Mouse (Mus musculus): Measurements from ENCODE around the gene Dnah7a. TPM values are rescaled to one million over a fixed set of nuclear protein-coding genes. Genes with fewer than 3 reads are reported as not detected.
"Not testable (repeated sequence)": the region's sequence is repeated elsewhere in the genome, so short reads cannot be mapped to it uniquely, and the experiment has no call there.

The Dnah7a gene
- polyA plus RNA-seq (2015; fragmentation: Nextera tagmentation; extraction: Ambion mirVana), result not detected in 2 replicates

DNA sequence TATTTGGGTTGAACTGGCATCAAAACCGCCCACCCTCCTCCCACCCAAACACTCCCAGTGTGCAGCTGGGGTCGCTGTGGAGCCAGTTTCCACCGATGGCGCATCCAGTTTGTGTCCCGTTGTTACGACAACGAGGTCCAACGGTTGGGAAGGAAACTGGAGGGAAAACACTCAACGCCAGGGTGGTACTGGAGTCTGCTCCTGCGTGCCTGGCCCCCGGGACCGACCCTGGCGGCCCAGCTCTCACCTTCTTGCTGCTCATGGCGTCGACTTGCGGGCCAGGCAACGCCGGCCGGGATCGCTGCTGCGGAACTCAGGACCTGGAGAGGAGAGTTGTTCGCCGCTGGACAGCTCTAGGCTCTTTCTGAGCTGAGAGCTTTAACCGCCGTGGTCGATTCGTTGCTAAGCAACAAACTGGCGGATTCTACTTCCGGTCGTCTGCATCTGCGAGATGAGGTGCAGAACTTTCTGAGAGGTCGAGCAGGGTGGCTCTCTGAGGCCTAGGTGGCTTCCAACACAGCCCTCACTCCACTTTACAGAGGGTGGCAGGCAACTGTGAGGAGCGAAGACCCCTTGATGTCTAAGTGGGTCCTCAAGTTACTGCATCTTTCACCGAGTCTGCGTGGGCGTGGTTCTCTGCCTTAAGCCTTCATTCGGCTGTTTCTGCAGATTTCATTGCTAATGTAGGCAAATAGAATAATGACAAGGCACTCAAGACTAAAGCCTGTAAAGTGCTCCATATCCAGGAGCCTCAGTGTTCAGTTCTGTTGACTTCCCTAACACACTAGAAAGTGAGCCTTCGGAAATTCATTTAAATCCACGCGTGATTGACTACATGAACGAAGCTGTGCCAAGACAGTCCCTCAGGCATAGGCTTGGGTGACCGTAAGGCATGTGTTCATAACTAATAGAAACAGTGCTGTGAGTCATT is at the start of gene Dnah7a:
Dnah7a (minus strand) TSS at position 354 of the 931 bp plus-strand sequence.
- 15% methylated on average over 42 of the region's 42 CpGs for WGBS (ENCODE audit: insufficient replicate concordance)
- no peaks in the 10 kb centered on the region for H3K4me1 ChIP-seq (ENCODE audit: control insufficient read depth, low read depth, low read length)
- H3K27me3 ChIP-seq (ENCODE audit: control insufficient read depth, insufficient read depth, low read depth, low read length), result no peaks in the 10 kb centered on the region
- no peak within 1 kb of the TSS for H3K27ac ChIP-seq (ENCODE audit: low read length)
- no peaks in the 10 kb centered on the region for H3K9me3 ChIP-seq (replicated peaks; ENCODE audit: control insufficient read depth, low read length)
- no peak within 1 kb of the TSS for H3K9ac ChIP-seq (ENCODE audit: low read depth, low read length)
- ATAC-seq (ENCODE audit: low read depth), result no peak
- H3K4me3 ChIP-seq (ENCODE audit: low read depth, low read length), result peak within 1 kb of the TSS; percentile 40
- peak within 1 kb of the TSS; percentile 59 for H3K4me2 ChIP-seq (ENCODE audit: low read depth, low read length)
- H3K36me3 ChIP-seq (ENCODE audit: control insufficient read depth, insufficient read depth), result no peaks in the 10 kb centered on the region

DNA sequence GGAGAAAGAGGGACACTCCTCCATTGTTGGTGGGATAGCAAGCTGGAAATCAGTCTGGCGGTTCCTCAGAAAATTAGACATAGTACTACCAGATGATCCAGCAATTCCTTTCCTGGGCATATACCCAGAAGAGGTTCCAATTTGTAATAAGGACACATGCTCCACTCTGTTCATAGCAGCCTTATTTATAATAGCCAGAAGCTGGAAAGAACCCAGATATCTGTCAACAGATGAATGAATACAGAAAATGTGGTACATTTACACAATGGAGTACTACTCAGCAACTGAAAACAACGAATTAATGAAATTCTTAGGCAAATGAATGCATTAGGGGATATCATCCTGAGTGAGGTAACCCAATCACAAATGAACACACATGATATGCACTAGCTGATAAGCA is 46.9 kb upstream of the Dnah7a start:
- not testable (repeated sequence) for H3K27me3 ChIP-seq (ENCODE audit: control insufficient read depth, insufficient read depth, low read depth, low read length); H3K4me2 ChIP-seq (ENCODE audit: low read depth, low read length); H3K9me3 ChIP-seq (replicated peaks; ENCODE audit: control insufficient read depth, low read length); ATAC-seq (ENCODE audit: low read depth); H3K9ac ChIP-seq (ENCODE audit: low read depth, low read length); H3K4me1 ChIP-seq (ENCODE audit: control insufficient read depth, low read depth, low read length); H3K36me3 ChIP-seq (ENCODE audit: control insufficient read depth, insufficient read depth); H3K27ac ChIP-seq (ENCODE audit: low read length); H3K4me3 ChIP-seq (ENCODE audit: low read depth, low read length)
- 69% methylated on average over 2 of the region's 2 CpGs for WGBS (ENCODE audit: insufficient replicate concordance)

DNA sequence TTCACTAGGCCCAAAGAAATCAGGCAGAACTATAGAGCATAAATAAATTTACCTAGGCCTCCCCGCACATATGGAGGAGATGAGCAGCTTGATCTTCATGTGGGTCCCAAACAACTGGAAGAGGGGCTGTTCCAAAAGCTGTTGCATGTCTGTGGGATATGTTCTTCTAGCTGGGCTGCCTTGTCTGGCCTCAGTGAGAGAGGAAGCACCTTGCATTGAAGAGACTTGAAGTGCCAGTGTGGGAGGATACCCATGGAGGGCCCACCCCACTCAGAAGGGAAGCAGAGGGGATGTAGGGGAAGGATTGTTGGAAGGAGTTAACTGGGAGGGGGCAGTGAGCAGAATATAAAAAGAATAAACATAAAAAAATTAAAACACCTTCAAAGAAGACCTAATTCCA is 44.6 kb upstream of the Dnah7a start:
- H3K36me3 ChIP-seq (ENCODE audit: control insufficient read depth, insufficient read depth), result no peaks in the 10 kb centered on the region
- H3K27me3 ChIP-seq (ENCODE audit: control insufficient read depth, insufficient read depth, low read depth, low read length), result no peaks in the 10 kb centered on the region
- no peaks in the 10 kb centered on the region for H3K9me3 ChIP-seq (replicated peaks; ENCODE audit: control insufficient read depth, low read length)
- no peak overlapping the region for H3K9ac ChIP-seq (ENCODE audit: low read depth, low read length)
- ATAC-seq (ENCODE audit: low read depth), result no peak
- no peaks in the 10 kb centered on the region for H3K4me1 ChIP-seq (ENCODE audit: control insufficient read depth, low read depth, low read length)
- 71% methylated on average over 1 of the region's 1 CpGs for WGBS (ENCODE audit: insufficient replicate concordance)
- H3K4me3 ChIP-seq (ENCODE audit: low read depth, low read length), result no peak overlapping the region
- no peak overlapping the region for H3K27ac ChIP-seq (ENCODE audit: low read length)
- no peak overlapping the region for H3K4me2 ChIP-seq (ENCODE audit: low read depth, low read length)

DNA sequence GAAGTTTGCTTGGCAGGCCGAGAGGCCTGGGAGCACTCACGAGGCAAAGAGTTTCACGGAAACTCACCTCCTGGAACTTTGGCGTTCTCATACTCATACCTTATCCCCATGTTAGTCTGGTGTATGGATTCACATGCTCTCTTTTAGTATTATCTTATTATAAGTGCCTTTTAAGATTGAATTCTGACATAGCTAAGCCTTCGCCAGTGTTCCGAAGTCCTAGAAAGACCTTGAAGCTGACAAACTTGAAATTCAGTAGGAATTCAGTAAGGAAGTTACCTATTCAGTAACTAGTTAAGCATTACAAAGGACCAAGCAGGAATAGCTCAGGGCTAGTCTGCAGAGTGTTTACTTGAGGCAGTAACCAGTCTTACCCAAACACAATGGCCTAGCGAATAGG is 44.1 kb upstream of the Dnah7a start:
- WGBS (ENCODE audit: insufficient replicate concordance), result 78% methylated on average over 7 of the region's 7 CpGs
- ATAC-seq (ENCODE audit: low read depth); H3K4me3 ChIP-seq (ENCODE audit: low read depth, low read length); H3K9me3 ChIP-seq (replicated peaks; ENCODE audit: control insufficient read depth, low read length); H3K9ac ChIP-seq (ENCODE audit: low read depth, low read length); H3K36me3 ChIP-seq (ENCODE audit: control insufficient read depth, insufficient read depth); H3K27me3 ChIP-seq (ENCODE audit: control insufficient read depth, insufficient read depth, low read depth, low read length); H3K4me1 ChIP-seq (ENCODE audit: control insufficient read depth, low read depth, low read length); H3K4me2 ChIP-seq (ENCODE audit: low read depth, low read length); H3K27ac ChIP-seq (ENCODE audit: low read length): not testable (repeated sequence)

- not testable (repeated sequence) for H3K4me1 ChIP-seq (ENCODE audit: control insufficient read depth, low read depth, low read length); H3K9me3 ChIP-seq (replicated peaks; ENCODE audit: control insufficient read depth, low read length); H3K36me3 ChIP-seq (ENCODE audit: control insufficient read depth, insufficient read depth); H3K27me3 ChIP-seq (ENCODE audit: control insufficient read depth, insufficient read depth, low read depth, low read length); H3K9ac ChIP-seq (ENCODE audit: low read depth, low read length); H3K27ac ChIP-seq (ENCODE audit: low read length); H3K4me2 ChIP-seq (ENCODE audit: low read depth, low read length); H3K4me3 ChIP-seq (ENCODE audit: low read depth, low read length); ATAC-seq (ENCODE audit: low read depth)
- WGBS (ENCODE audit: insufficient replicate concordance), result 66% methylated on average over 1 of the region's 1 CpGs
Measured at GRCm38 (mm10) chr1:53749881-53750385, 43.3 kb upstream of the Dnah7a start.

GRCm38 (mm10) chr1:53748571-53748970 is 42.0 kb upstream of the Dnah7a start:
- no peak for ATAC-seq (ENCODE audit: low read depth)
- 62% methylated on average over 8 of the region's 11 CpGs for WGBS (ENCODE audit: insufficient replicate concordance)
- no peaks in the 10 kb centered on the region for H3K4me1 ChIP-seq (ENCODE audit: control insufficient read depth, low read depth, low read length)

GRCm38 (mm10) chr1:53746001-53746400 is 39.4 kb upstream of the Dnah7a start:
- no peak overlapping the region for H3K4me2 ChIP-seq (ENCODE audit: low read depth, low read length)
- H3K9me3 ChIP-seq (replicated peaks; ENCODE audit: control insufficient read depth, low read length), result no peaks in the 10 kb centered on the region
- 59% methylated on average over 5 of the region's 5 CpGs for WGBS (ENCODE audit: insufficient replicate concordance)
- H3K4me3 ChIP-seq (ENCODE audit: low read depth, low read length), result no peak overlapping the region
- no peaks in the 10 kb centered on the region for H3K36me3 ChIP-seq (ENCODE audit: control insufficient read depth, insufficient read depth)
- H3K27ac ChIP-seq (ENCODE audit: low read length), result no peak overlapping the region
- no peaks in the 10 kb centered on the region for H3K27me3 ChIP-seq (ENCODE audit: control insufficient read depth, insufficient read depth, low read depth, low read length)
- ATAC-seq (ENCODE audit: low read depth), result no peak
- no peak overlapping the region for H3K9ac ChIP-seq (ENCODE audit: low read depth, low read length)
- H3K4me1 ChIP-seq (ENCODE audit: control insufficient read depth, low read depth, low read length), result no peaks in the 10 kb centered on the region

More at GRCm38 (mm10) chr1:53748571-53748970, 42.0 kb upstream of the Dnah7a start:
- H3K4me2 ChIP-seq (ENCODE audit: low read depth, low read length), result no peak overlapping the region
- H3K27ac ChIP-seq (ENCODE audit: low read length), result no peak overlapping the region
- no peak overlapping the region for H3K4me3 ChIP-seq (ENCODE audit: low read depth, low read length)
- H3K36me3 ChIP-seq (ENCODE audit: control insufficient read depth, insufficient read depth), result no peaks in the 10 kb centered on the region
- no peak overlapping the region for H3K9ac ChIP-seq (ENCODE audit: low read depth, low read length)
- H3K27me3 ChIP-seq (ENCODE audit: control insufficient read depth, insufficient read depth, low read depth, low read length), result no peaks in the 10 kb centered on the region
- no peaks in the 10 kb centered on the region for H3K9me3 ChIP-seq (replicated peaks; ENCODE audit: control insufficient read depth, low read length)

- H3K4me3 ChIP-seq (ENCODE audit: low read depth, low read length), result no peak overlapping the region
- no peak overlapping the region for H3K9ac ChIP-seq (ENCODE audit: low read depth, low read length)
- no peaks in the 10 kb centered on the region for H3K27me3 ChIP-seq (ENCODE audit: control insufficient read depth, insufficient read depth, low read depth, low read length)
- 43% methylated on average over 3 of the region's 3 CpGs for WGBS (ENCODE audit: insufficient replicate concordance)
- no peaks in the 10 kb centered on the region for H3K36me3 ChIP-seq (ENCODE audit: control insufficient read depth, insufficient read depth)
- ATAC-seq (ENCODE audit: low read depth), result no peak
- no peak overlapping the region for H3K4me2 ChIP-seq (ENCODE audit: low read depth, low read length)
- no peak overlapping the region for H3K27ac ChIP-seq (ENCODE audit: low read length)
- no peaks in the 10 kb centered on the region for H3K4me1 ChIP-seq (ENCODE audit: control insufficient read depth, low read depth, low read length)
- no peaks in the 10 kb centered on the region for H3K9me3 ChIP-seq (replicated peaks; ENCODE audit: control insufficient read depth, low read length)
Measured at GRCm38 (mm10) chr1:53741742-53742458, 35.3 kb upstream of the Dnah7a start.
